8 mouse cellular contexts compared by ENCODE assay signal in genomic region chr12:86804308-86804700, GRCm38 (mm10).
DNase-seq lines count a peak whose midpoint lies in the region; ATAC-seq and TF ChIP-seq lines count a peak whose summit lies in the region.

No protein-coding gene starts in this region.

- 32% methylated on average over 4 of the region's 4 CpGs for WGBS in heart, embryonic 15.5 days
- WGBS in midbrain, embryonic 11.5 days = 41% methylated on average over 4 of the region's 4 CpGs

- H3K4me3 ChIP-seq in heart, embryonic 15.5 days = no peak overlapping the region
- H3K4me3 ChIP-seq in midbrain, embryonic 11.5 days (ENCODE audit: low read depth, low read length) = no peak overlapping the region

- ATAC-seq in heart, embryonic 15.5 days (replicated peaks; ENCODE audit: insufficient number of reproducible peaks, insufficient read depth, low FRiP score, low read depth) = no peak
- no peak for ATAC-seq in midbrain, embryonic 11.5 days (ENCODE audit: low FRiP score)

- no peak for TF ChIP-seq POLR2A in brain, embryonic 14.5 days (IDR thresholded peaks at IDR 0.05; ENCODE audit: borderline replicate concordance, extremely low read depth, insufficient read depth, insufficient read length, poor library complexity, severe bottlenecking)

- H3K9me3 ChIP-seq in heart, embryonic 15.5 days (replicated peaks) = no peaks in the 10 kb centered on the region
- H3K9me3 ChIP-seq in midbrain, embryonic 11.5 days (ENCODE audit: control insufficient read depth, low read length) = no peaks in the 10 kb centered on the region

- H3K27ac ChIP-seq in heart, embryonic 15.5 days = peak overlapping the region; percentile 73
- H3K27ac ChIP-seq in midbrain, embryonic 11.5 days (ENCODE audit: low read depth, low read length) = no peak overlapping the region

- H3K9ac ChIP-seq in heart, embryonic 15.5 days = no peak overlapping the region
- no peak overlapping the region for H3K9ac ChIP-seq in midbrain, embryonic 11.5 days (ENCODE audit: low read length)

- peaks cover 87% of the 10 kb centered on the region for H3K4me1 ChIP-seq in heart, embryonic 15.5 days (replicated peaks)
- H3K4me1 ChIP-seq in midbrain, embryonic 11.5 days (ENCODE audit: control insufficient read depth, insufficient read depth, low read length) = peaks cover 85% of the 10 kb centered on the region

- no peaks in the 10 kb centered on the region for H3K36me3 ChIP-seq in heart, embryonic 15.5 days
- H3K36me3 ChIP-seq in midbrain, embryonic 11.5 days (ENCODE audit: control insufficient read depth, insufficient read depth, low read length) = no peaks in the 10 kb centered on the region

- no peak for TF ChIP-seq CTCF in brain, embryonic 14.5 days (IDR thresholded peaks at IDR 0.05; ENCODE audit: borderline replicate concordance, extremely low read depth, insufficient read depth, insufficient read length)

- H3K27me3 ChIP-seq in heart, embryonic 15.5 days = no peaks in the 10 kb centered on the region
- peaks cover 9% of the 10 kb centered on the region for H3K27me3 ChIP-seq in midbrain, embryonic 11.5 days (ENCODE audit: control insufficient read depth, insufficient read depth, low read length)

- peak; percentile 52 for DNase-seq in gastrocnemius, postnatal 25 days
- DNase-seq in gastrocnemius, postnatal 10 days = no peak
- peak; percentile 76 for DNase-seq in brain, embryonic 14.5 days (ENCODE audit: low read depth)
- DNase-seq in midbrain, embryonic 11.5 days (ENCODE audit: low spot score, missing footprints) = peak; percentile 86
- DNase-seq in layer of hippocampus, adult 8-10 months (ENCODE audit: low spot score in 2 of 2) = no peak
- DNase-seq in testis, postnatal 14 days (ENCODE audit: low spot score) = no peak
- DNase-seq in gastrocnemius, adult 8-10 months (ENCODE audit: low spot score in 2 of 2) = no peak

- H3K4me2 ChIP-seq in heart, embryonic 15.5 days = no peak overlapping the region
- no peak overlapping the region for H3K4me2 ChIP-seq in midbrain, embryonic 11.5 days

Comparison
In these comparisons a context has a peak if more than half of its experiments do, and no peak if none do; other contexts are left out.
1. DNase-seq: peak in gastrocnemius, postnatal 25 days (single experiment), brain, embryonic 14.5 days (single experiment) and midbrain, embryonic 11.5 days (single experiment); none in gastrocnemius, postnatal 10 days (single experiment), layer of hippocampus, adult 8-10 months (0 of 2), testis, postnatal 14 days (single experiment) and gastrocnemius, adult 8-10 months (0 of 2).